In genomic region chr1:137213717-137214116, GRCm38 (mm10) we compare ENCODE assay signal across 24 mouse cellular contexts.
"Had no signal": no experiment of that assay in that cellular context is flagged by ENCODE, and none has a peak within 500 bp of the region (broad histone marks: within the 10 kb centered on the region; RNA-seq: fewer than 3 reads in every experiment).

No protein-coding gene starts in this region.

- H3K4me1 ChIP-seq: heart, embryonic 10.5 days; heart, embryonic 15.5 days; hindbrain, embryonic 13.5 days; hindbrain, embryonic 15.5 days had no signal

- H3K4me2 ChIP-seq: heart, embryonic 13.5 days; heart, embryonic 15.5 days; hindbrain, embryonic 13.5 days; hindbrain, embryonic 15.5 days; limb, embryonic 13.5 days; limb, embryonic 15.5 days; liver, embryonic 11.5 days had no signal

- H3K9me3 ChIP-seq: heart, embryonic 10.5 days; heart, embryonic 13.5 days; heart, embryonic 15.5 days; hindbrain, embryonic 13.5 days; hindbrain, embryonic 15.5 days; limb, embryonic 13.5 days; limb, embryonic 15.5 days had no signal

- H3K9ac ChIP-seq: heart, embryonic 13.5 days; heart, embryonic 15.5 days; hindbrain, embryonic 13.5 days; hindbrain, embryonic 15.5 days; limb, embryonic 13.5 days; limb, embryonic 15.5 days; liver, embryonic 14.5 days had no signal

- H3K36me3 ChIP-seq: heart, embryonic 10.5 days; heart, embryonic 13.5 days; heart, embryonic 15.5 days; hindbrain, embryonic 13.5 days; hindbrain, embryonic 15.5 days; limb, embryonic 13.5 days; limb, embryonic 15.5 days had no signal

- ATAC-seq: forebrain, embryonic 16.5 days; hindbrain, postnatal 0 days had no signal

- H3K4me3 ChIP-seq: heart, embryonic 10.5 days; heart, embryonic 13.5 days; heart, embryonic 15.5 days; hindbrain, embryonic 13.5 days; hindbrain, embryonic 15.5 days; layer of hippocampus, adult 2 months; limb, embryonic 13.5 days; limb, embryonic 15.5 days had no signal

- H3K27ac ChIP-seq: heart, embryonic 10.5 days; heart, embryonic 13.5 days; heart, embryonic 15.5 days; hindbrain, embryonic 13.5 days; hindbrain, embryonic 15.5 days; hindbrain, postnatal 0 days; kidney, postnatal 0 days; layer of hippocampus, adult 2 months; limb, embryonic 13.5 days; limb, embryonic 15.5 days; liver, embryonic 14.5 days had no signal

- H3K27me3 ChIP-seq: heart, embryonic 13.5 days; heart, embryonic 15.5 days; hindbrain, embryonic 13.5 days; hindbrain, embryonic 15.5 days; limb, embryonic 13.5 days; limb, embryonic 15.5 days had no signal

- DNase-seq: gastrocnemius, postnatal 14 days; gastrocnemius, postnatal 36 days; heart, adult 18-20 months; heart, postnatal 14 days; heart, postnatal 36 days; kidney, postnatal 14 days; kidney, postnatal 4 days; layer of hippocampus, adult 9-11 months; layer of hippocampus, postnatal 36 days; left cerebral cortex, postnatal 4 days; lung, adult 18-20 months had no signal
